In genomic region chr2:166157767-166158561, GRCm38 (mm10) we compare ENCODE assay signal across 19 mouse cellular contexts. TPM values are rescaled to one million over a fixed set of nuclear protein-coding genes. Genes with fewer than 3 reads are reported as not detected.
DNase-seq lines count a peak whose midpoint lies in the region; ATAC-seq and TF ChIP-seq lines count a peak whose summit lies in the region.
"Had no signal": no experiment of that assay in that cellular context is flagged by ENCODE, and none has a peak within 500 bp of the region (broad histone marks: within the 10 kb centered on the region; RNA-seq: fewer than 3 reads in every experiment).

No protein-coding gene starts in this region.

- no peaks in the 10 kb centered on the region for H3K36me3 ChIP-seq in heart, embryonic 10.5 days
- H3K36me3 ChIP-seq in heart, embryonic 12.5 days, result no peaks in the 10 kb centered on the region
- H3K36me3 ChIP-seq in embryonic facial prominence, embryonic 12.5 days, result no peaks in the 10 kb centered on the region
- no peaks in the 10 kb centered on the region for H3K36me3 ChIP-seq in limb, embryonic 11.5 days (ENCODE audit: control insufficient read depth, insufficient read depth, low read length)
- no peaks in the 10 kb centered on the region for H3K36me3 ChIP-seq in stomach, postnatal 0 days (ENCODE audit: control insufficient read depth, insufficient read depth, low read length)
- H3K36me3 ChIP-seq: midbrain, embryonic 12.5 days had no signal

- H3K9ac ChIP-seq in heart, embryonic 12.5 days, result no peak overlapping the region
- no peak overlapping the region for H3K9ac ChIP-seq in embryonic facial prominence, embryonic 12.5 days
- H3K9ac ChIP-seq in limb, embryonic 11.5 days (ENCODE audit: low read length), result peak overlapping the region; percentile 54
- H3K9ac ChIP-seq in stomach, postnatal 0 days (ENCODE audit: low read length), result no peak overlapping the region; the same call in 1 of the 2 replicates
- H3K9ac ChIP-seq: liver, postnatal 0 days; midbrain, embryonic 12.5 days had no signal

- peak overlapping the region; percentile 49; the same call in 1 of the 2 replicates for H3K27ac ChIP-seq in heart, embryonic 10.5 days
- no peak overlapping the region for H3K27ac ChIP-seq in heart, embryonic 12.5 days (ENCODE audit: poor library complexity, severe bottlenecking)
- H3K27ac ChIP-seq in embryonic facial prominence, embryonic 12.5 days, result peak overlapping the region; percentile 72
- peak overlapping the region; percentile 96 for H3K27ac ChIP-seq in limb, embryonic 11.5 days (replicated peaks; ENCODE audit: low read depth, low read length)
- H3K27ac ChIP-seq in stomach, postnatal 0 days (replicated peaks), result peak overlapping the region; percentile 75
- H3K27ac ChIP-seq: midbrain, embryonic 12.5 days had no signal

- no peak for ATAC-seq in heart, embryonic 12.5 days (ENCODE audit: insufficient number of reproducible peaks, low FRiP score)
- no peak for ATAC-seq in embryonic facial prominence, embryonic 12.5 days (ENCODE audit: insufficient number of reproducible peaks, insufficient read depth, low FRiP score, low TSS enrichment)
- ATAC-seq in limb, embryonic 11.5 days (ENCODE audit: insufficient number of reproducible peaks, low FRiP score, low TSS enrichment, low read depth), result 0 out of 2 replicates have a peak, but pooled peaks have one; percentile 11
- ATAC-seq in stomach, postnatal 0 days (ENCODE audit: low FRiP score, low TSS enrichment), result no peak
- ATAC-seq: liver, postnatal 0 days had no signal

- no peak overlapping the region for H3K4me3 ChIP-seq in heart, embryonic 10.5 days
- H3K4me3 ChIP-seq in heart, embryonic 12.5 days, result no peak overlapping the region
- H3K4me3 ChIP-seq in embryonic facial prominence, embryonic 12.5 days, result no peak overlapping the region
- no peak overlapping the region for H3K4me3 ChIP-seq in limb, embryonic 11.5 days (ENCODE audit: low read depth, low read length)
- H3K4me3 ChIP-seq in stomach, postnatal 0 days (ENCODE audit: low read depth, low read length), result no peak overlapping the region
- H3K4me3 ChIP-seq: midbrain, embryonic 12.5 days; myocyte had no signal

- peaks cover 48% of the 10 kb centered on the region for H3K4me1 ChIP-seq in heart, embryonic 10.5 days
- H3K4me1 ChIP-seq in heart, embryonic 12.5 days (replicated peaks), result peaks cover 24% of the 10 kb centered on the region
- H3K4me1 ChIP-seq in embryonic facial prominence, embryonic 12.5 days, result peaks cover 44% of the 10 kb centered on the region
- peaks cover 37% of the 10 kb centered on the region for H3K4me1 ChIP-seq in limb, embryonic 11.5 days (ENCODE audit: control insufficient read depth, insufficient read depth, low read length)
- no peaks in the 10 kb centered on the region for H3K4me1 ChIP-seq in stomach, postnatal 0 days (replicated peaks; ENCODE audit: control insufficient read depth, insufficient read depth)

- no peak for TF ChIP-seq EP300 in stomach, postnatal 0 days (optimal IDR thresholded peaks at IDR 0.05)

- no peak for TF ChIP-seq CTCF in stomach, postnatal 0 days (IDR thresholded peaks at IDR 0.05; ENCODE audit: low read depth)

- no peaks in the 10 kb centered on the region for H3K9me3 ChIP-seq in heart, embryonic 10.5 days
- no peaks in the 10 kb centered on the region for H3K9me3 ChIP-seq in heart, embryonic 12.5 days (replicated peaks)
- H3K9me3 ChIP-seq in embryonic facial prominence, embryonic 12.5 days, result no peaks in the 10 kb centered on the region
- no peaks in the 10 kb centered on the region; the same call in 1 of the 2 replicates for H3K9me3 ChIP-seq in limb, embryonic 11.5 days (ENCODE audit: control insufficient read depth, low read length)
- no peaks in the 10 kb centered on the region for H3K9me3 ChIP-seq in stomach, postnatal 0 days (ENCODE audit: control insufficient read depth, low read length)
- H3K9me3 ChIP-seq: midbrain, embryonic 12.5 days had no signal

- 77% methylated on average over 12 of the region's 12 CpGs for WGBS in heart, embryonic 10.5 days
- WGBS in heart, embryonic 12.5 days, result 75% methylated on average over 12 of the region's 12 CpGs
- WGBS in embryonic facial prominence, embryonic 12.5 days, result 42% methylated on average over 12 of the region's 12 CpGs
- 14% methylated on average over 12 of the region's 12 CpGs for WGBS in limb, embryonic 11.5 days
- 71% methylated on average over 12 of the region's 12 CpGs for WGBS in stomach, postnatal 0 days

- H3K4me2 ChIP-seq in heart, embryonic 12.5 days, result no peak overlapping the region
- H3K4me2 ChIP-seq in embryonic facial prominence, embryonic 12.5 days (replicated peaks), result no peak overlapping the region
- peak overlapping the region; percentile 36 for H3K4me2 ChIP-seq in limb, embryonic 11.5 days (ENCODE audit: low read depth, severe bottlenecking)
- no peak overlapping the region for H3K4me2 ChIP-seq in stomach, postnatal 0 days (replicated peaks; ENCODE audit: low read depth)
- H3K4me2 ChIP-seq: heart, embryonic 11.5 days; midbrain, embryonic 12.5 days had no signal

- no peak for DNase-seq in heart, embryonic 10.5 days (ENCODE audit: low spot score)
- DNase-seq in limb, embryonic 11.5 days (ENCODE audit: low spot score), result peak; percentile 85
- no peak for DNase-seq in stomach, postnatal 0 days (ENCODE audit: low spot score)
- DNase-seq in layer of hippocampus, adult 18-20 months (ENCODE audit: low spot score in 2 of 2), result no peak
- DNase-seq in retina, postnatal 1 day, result no peak
- no peak for DNase-seq in spleen, postnatal 14 days (ENCODE audit: low spot score in 2 of 2)
- DNase-seq: adrenal gland, postnatal 10 days; cerebellum, adult 2 months; gastrocnemius, postnatal 25 days; kidney, postnatal 4 days; layer of hippocampus, postnatal 36 days; left cerebral cortex, postnatal 4 days; liver, postnatal 0 days; lung, postnatal 36 days had no signal

- H3K27me3 ChIP-seq in heart, embryonic 10.5 days (ENCODE audit: insufficient read depth, poor library complexity, severe bottlenecking), result no peaks in the 10 kb centered on the region
- H3K27me3 ChIP-seq in heart, embryonic 12.5 days (replicated peaks), result no peaks in the 10 kb centered on the region
- H3K27me3 ChIP-seq in embryonic facial prominence, embryonic 12.5 days, result no peaks in the 10 kb centered on the region
- no peaks in the 10 kb centered on the region for H3K27me3 ChIP-seq in limb, embryonic 11.5 days (ENCODE audit: control insufficient read depth, insufficient read depth, low read length)
- no peaks in the 10 kb centered on the region for H3K27me3 ChIP-seq in stomach, postnatal 0 days (ENCODE audit: control insufficient read depth, insufficient read depth, low read length)

RNA-seq across cellular contexts. Expression of gene Sulf2, which starts 2.5 kb away (rescaled TPM):
- polyA plus RNA-seq in heart, embryonic 10.5 days (2016; fragmentation: Nextera tagmentation; extraction: Ambion mirVana), result 94.7 and 103 TPM in 2 replicates
- polyA plus RNA-seq in heart, embryonic 12.5 days (2016; fragmentation: Nextera tagmentation; extraction: Ambion mirVana), result 136 and 137 TPM in 2 replicates
- 229 and 238 TPM in 2 replicates for polyA plus RNA-seq in embryonic facial prominence, embryonic 12.5 days (2016; fragmentation: Nextera tagmentation; extraction: Ambion mirVana)
- 193 and 210 TPM in 2 replicates for polyA plus RNA-seq in limb, embryonic 11.5 days (2014; fragmentation: Nextera tagmentation; extraction: Ambion mirVana)
- 44.2 and 49.1 TPM in 2 replicates for polyA plus RNA-seq in stomach, postnatal 0 days (2015; fragmentation: Nextera tagmentation; extraction: Ambion mirVana)
- 100 to 1,000 TPM in 1 of 2 experiments, 10 to 100 TPM in 1; 98.6 to 111 TPM for total RNA-seq in layer of hippocampus, adult 18-20 months (2021)
